Mouse (Mus musculus): ENCODE results near the gene Acvr1b.

Gene Acvr1b

DNA sequence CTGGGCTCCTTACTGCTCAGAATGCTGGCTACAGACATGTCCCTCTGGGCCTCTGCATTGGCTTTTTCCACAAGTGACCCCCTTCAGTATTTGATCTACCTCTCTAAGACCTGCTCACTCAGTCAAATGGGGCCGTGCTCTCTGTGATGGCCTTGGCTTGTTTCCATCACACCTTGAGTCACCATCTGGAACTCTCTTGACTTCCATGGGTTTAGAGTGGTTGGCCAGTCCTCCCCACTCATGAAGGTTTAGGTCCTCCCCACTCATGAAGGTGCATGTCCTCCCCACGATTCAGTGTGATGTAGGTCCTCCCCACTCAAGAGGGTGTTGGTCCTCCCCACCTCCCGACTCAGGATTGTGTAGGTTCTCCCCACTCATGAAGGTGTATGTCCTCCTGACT is 59.3 kb downstream of the Acvr1b start:
- DNase-seq: no peak

DNA sequence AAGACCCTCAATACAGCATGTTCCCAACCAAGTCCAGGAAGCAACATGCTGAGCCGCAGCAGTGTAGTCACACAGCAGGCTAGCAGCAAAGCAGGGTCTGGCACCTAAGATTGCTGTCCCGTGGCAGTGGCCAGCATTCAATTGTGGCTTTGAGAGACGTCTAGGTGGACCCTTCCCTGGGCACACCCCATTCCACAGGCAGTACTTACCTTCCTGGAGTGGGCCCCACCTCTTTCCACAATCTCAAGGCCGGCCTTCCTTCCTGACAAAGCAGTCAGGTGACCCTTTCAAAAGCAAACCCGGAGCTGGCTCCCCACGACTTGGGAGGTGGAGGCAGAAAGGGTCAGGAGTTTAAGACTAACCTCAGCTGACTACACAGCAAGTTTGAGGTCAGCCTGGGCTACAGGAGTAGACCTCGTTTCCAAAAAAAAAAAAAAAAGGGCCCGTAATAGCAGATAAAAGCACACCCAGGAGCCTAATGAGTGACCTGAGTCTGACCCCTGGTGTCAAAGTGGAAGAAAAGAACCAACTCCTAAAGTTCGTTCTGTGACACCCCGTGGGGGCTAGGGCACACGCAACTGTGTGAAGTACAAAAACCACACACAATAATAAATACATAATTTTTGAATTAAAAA is 59.9 kb downstream of the Acvr1b start:
- no peak for DNase-seq

- DNase-seq: no peak
Observed at GRCm38 (mm10) chr15:101234611-101235341, 60.9 kb downstream of the Acvr1b start.

GRCm38 (mm10) chr15:101235342-101235698 is 61.5 kb downstream of the Acvr1b start:
- no peak for DNase-seq

GRCm38 (mm10) chr15:101235728-101236327 is 62.0 kb downstream of the Acvr1b start:
- DNase-seq: no peak

GRCm38 (mm10) chr15:101236878-101237277 is 63.0 kb downstream of the Acvr1b start:
- peak; percentile 52 to 80 for DNase-seq

DNA sequence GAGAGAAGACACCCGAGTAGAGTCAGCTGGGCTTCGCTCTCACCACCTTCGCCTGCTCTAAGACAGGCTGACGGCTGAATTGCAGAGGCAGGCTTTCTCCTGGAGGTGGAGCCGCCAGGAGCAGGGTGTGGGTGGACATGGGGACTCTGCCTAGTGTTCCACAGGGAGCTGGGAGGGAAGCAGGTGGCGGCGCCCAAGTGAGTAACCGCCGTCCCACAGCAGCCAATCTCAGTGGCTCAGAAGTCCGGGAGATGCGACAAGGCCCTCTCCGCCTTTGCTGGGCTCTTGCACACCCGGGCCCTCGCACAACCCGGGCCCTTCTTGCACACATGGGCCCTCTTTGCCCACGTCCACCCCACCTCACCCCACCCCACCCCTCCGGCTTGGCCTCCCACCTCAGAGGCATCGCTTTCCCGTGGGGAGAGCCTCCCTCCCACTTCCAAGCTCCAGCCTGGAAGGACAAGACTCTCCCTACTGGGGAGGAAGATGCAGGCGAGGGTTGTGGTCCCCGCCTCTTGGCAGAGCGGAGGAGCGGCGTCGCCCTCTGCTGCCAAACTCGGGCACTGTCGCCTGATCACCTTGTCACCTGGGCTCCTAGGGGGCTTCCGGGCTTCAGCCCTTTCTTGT is 65.1 kb downstream of the Acvr1b start:
- DNase-seq: peak in 1 of 2 experiments; percentile 58

- DNase-seq: no peak
Observed at GRCm38 (mm10) chr15:101239821-101240220, 66.0 kb downstream of the Acvr1b start.

DNA sequence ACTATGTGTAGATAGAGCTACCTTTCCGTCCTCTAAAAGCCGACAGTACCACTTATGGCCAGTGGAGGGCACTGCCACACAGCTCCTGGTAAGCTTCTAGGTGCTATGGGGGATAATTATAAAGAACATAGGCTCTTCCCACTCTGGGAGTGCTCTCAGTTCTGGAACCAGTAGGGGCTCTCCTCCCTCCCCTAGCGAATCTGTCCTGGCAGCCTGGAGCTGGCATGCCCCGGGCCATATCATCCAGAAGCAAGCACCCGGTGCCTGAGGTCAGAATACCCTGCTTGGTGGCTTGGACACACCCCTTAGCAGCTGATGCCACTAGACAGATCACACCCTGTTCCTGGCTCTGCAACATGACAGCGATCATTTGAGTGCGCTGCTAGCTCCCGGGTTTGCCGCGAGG is 66.9 kb downstream of the Acvr1b start:
- peak; percentile 73 to 90 for DNase-seq

GRCm38 (mm10) chr15:101241236-101241635 is 67.4 kb downstream of the Acvr1b start:
- DNase-seq: no peak

GRCm38 (mm10) chr15:101241853-101242252 is 68.0 kb downstream of the Acvr1b start:
- DNase-seq: no peak

GRCm38 (mm10) chr15:101242645-101243044 is 68.8 kb downstream of the Acvr1b start:
- DNase-seq: no peak

- no peak for DNase-seq
Observed at GRCm38 (mm10) chr15:101244012-101244411, 70.1 kb downstream of the Acvr1b start.

DNA sequence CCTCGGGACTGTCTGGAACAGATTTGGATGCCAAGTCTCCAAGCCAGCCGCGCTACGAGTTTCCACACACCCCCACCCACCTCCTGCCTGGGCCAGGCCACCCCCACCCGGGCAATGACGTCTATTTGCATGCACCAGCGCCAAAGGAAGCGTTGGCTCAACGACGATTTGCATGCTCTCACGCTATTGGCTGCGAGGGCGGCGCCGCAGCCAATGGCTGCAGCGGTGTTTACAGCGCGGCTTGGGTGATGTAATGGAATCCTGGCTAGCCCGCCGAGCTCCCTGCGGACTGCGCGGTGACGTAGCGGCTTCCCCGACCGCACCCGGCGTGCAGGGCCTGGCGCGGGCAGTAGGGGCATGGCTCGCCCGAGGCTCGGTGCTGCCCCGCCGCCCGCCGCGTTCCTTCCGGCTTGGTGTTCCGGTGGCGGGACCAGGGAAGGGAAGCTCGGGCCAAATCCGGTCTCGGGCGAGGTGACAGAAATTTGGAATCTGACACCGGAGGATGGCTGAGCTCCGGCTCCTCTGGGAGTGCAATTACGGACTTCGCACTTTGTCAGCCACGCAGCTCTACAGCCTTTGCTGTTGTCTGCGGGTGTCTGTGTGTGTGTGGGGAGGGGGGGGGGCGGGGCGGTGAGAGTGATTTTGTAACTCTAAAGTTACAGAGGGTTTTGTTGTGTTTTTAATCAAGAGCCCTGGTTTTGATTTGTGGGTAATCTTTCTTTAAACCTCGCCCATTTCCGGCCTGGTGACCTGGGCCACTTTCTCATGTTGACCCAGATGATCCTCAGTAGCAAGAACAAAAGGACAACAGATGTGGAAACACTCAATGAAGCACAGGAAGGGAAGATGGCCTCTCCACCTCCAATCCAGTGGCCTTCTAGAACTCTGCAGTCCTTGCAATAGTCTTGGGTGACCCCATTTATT is 72.6 kb downstream of the Acvr1b start:
- peak; percentile 89 to 94 for DNase-seq

- no peak for DNase-seq
Observed at GRCm38 (mm10) chr15:101247155-101247498, 73.3 kb downstream of the Acvr1b start.

DNA sequence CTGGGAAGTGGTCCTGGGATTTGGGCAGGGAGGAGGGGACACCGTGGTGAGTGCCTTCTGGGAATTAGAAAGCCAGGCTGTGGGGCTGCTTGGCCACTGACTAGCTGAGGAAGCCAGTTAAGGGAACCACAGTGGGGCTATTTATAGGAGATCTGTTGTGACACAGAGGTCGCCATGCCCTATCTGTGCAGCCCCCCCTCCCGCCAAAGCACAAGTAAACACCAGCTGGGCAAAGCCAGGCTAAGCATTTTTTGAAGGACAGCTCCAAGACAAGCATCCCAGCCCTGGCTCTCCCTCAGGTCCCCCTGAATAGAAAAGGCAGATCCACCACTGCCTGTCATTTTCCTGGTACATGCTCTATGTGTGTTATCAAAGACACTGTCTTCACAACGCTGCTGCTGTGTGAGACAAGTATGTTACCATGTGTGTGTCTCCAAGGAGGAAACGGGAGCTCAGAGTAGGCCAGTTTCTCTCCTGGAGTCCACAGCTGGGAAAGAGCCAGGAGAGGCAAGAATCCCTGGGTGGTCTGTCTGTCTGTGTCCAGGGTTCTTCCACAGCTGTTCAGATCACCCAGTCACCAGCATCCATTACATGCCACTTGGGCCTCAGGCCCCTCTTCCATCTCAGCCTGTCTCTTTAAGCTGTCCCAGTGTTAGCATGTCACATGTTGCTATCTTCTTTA is 74.3 kb downstream of the Acvr1b start:
- DNase-seq: no peak

DNA sequence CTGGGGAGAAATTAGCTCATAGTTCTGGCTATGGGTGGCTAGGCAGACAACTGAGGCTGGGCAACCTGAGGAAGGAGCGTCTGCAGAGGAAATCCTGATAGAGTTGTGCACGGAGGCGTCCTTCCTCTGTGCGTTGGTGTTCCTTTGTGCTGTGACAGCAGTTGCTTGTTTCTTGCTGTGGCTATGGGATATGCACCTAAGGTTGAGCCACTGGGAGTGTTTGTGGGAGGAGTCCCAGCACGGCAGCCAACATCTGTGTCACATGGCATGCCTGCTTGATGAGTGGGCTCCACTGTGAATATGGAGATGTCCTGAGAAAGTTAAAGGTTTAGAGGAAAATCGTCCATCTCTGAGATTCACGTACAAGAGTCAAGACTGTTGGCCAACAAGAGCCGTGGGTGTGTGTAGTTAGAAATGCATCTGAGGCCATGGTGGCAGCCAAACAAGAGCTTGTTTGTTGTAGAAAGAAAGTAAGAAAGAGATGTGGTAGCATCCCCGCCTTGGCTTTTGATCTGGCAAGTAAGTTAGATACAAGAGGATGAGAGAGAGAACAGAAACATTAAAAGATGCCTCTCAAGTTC is 76.4 kb downstream of the Acvr1b start:
- DNase-seq: no peak

GRCm38 (mm10) chr15:101251930-101252329 is 78.1 kb downstream of the Acvr1b start:
- DNase-seq: no peak

DNA sequence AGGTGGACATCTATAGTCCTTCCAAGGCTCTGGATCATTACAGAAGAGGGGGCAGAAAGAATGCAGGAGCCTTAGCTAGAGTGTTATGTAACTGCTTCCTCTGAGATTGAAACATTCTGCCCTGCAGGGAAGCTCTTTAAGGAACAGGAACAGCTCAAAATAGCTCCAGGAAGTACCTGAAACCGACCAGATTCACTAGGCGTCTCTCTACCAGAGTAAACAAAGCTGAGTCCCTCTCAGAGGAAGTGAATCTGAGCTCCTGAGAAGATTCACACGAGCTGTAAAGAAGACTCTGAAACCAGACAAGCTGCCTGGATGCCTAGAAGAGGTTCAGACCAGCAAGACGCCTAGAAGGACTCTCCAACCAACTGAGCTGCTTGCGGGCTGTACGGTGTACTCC is 78.7 kb downstream of the Acvr1b start:
- no peak for DNase-seq

DNA sequence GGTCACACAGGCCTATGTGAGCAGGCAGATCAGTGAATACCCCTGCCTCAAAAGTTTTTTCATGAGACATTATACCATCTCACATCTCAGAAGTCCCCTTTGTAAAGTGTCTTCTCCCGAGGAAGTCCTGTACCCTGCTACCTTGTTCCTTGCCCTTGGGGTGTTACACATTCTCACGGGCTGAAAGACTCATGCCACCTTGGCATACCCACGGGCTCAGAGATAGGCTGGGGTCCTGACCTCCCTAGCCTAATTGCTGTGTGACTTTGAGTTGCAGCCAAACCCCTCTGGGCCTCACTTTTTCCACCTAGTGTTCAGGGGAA is 79.7 kb downstream of the Acvr1b start:
- DNase-seq: no peak

DNA sequence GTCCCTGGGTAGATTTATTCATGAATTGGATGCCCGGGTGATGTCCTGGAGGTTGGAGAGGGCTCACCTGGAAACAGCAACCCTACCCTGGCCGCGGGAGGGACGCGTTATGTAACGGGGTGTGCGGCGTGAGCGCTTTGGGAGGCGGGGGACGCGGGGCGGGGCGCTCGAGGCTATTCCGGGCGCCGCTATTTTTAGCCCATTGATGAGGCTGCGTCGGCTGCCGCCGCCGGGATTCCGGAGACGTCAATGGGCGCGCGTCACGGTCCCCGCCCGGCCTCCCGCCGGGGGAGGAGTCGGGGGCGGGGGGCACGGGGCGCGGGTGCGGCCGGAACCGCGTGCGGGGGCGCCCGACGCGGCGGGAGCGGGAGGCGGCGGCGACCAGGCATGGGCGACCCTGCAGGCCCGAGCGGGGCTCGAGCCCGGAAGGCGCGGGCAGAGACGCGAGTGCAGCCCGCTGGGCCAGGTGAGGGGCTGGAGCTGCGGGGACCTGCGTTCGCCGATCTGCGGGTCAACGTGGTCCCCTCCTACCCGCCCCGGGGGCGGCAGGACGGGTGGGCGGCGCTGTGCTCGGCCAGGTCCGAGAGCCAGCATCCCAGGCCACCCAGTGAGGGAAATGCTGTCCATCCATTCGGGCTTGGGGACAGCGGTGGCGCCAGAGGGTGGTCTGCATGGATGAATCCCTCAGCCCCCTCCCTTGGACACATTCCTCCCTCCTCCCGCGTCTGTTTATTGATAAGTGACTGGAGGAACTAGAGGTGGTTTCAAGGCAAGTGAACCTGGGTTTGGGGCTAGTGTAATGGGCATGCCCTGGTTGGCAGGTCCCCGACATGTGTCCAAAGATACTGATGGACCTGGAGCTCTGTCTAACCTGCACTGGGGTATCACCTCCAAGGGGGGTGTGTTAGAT is 80.3 kb downstream of the Acvr1b start, which contains the start of gene Nr4a1:
TSS of gene Nr4a1 (plus strand) at position 384 of the 910 bp plus-strand sequence.
- DNase-seq: peak; percentile 68 to 71

Measured in spleen, adult 18-20 months (tissue).